Mouse (Mus musculus) kidney, adult 2 months (tissue): ENCODE measurements around the gene Wdr81.

Experiments
- CTCF ChIP-seq: fragments of 200-500 bp; conservative IDR thresholded peaks from 2 replicates; pipeline ENCODE4 v1.5.1; 2011; ENCODE audit warnings: low read depth, mild to moderate bottlenecking, control low read depth, low read length, moderate library complexity, mixed read lengths; ENCODE audit not compliant: insufficient read depth, insufficient read length
- POLR2A ChIP-seq: fragments of 200-500 bp; IDR thresholded peaks from one replicate; pipeline ENCODE4 v1.6.1; 2011; ENCODE audit warnings: low read depth, low read length, control low read depth

DNA sequence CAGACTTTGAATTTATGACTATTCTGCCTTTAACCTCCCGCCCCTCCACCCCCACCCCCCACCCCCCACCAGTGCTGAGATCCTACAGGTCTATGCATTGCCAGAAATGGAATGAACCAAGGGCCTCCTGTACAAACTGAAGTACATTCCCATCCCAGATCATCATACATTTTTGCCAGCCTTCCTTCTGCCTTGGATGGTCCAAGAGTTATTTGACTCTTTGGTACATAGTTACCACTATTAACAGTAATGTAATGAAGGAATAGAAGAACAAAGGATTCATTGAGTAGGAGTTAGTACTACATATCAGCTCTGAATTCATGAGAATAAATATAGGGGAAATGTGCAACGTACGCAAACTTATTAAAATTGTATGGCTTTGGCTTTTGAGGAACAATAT lies 31.7 kb upstream of the Wdr81 start:
- TF ChIP-seq CTCF (no peak), POLR2A (no peak)
